Mouse (Mus musculus) spleen, adult 2 months (tissue): ENCODE measurements around the gene Tmco4.

Experiments used
- CTCF ChIP-seq: fragments of 200-500 bp; IDR thresholded peaks from 2 replicates; pipeline ENCODE4 v1.5.1; 2011; ENCODE audit warnings: mild to moderate bottlenecking, inconsistent platforms; ENCODE audit not compliant: insufficient read depth, insufficient read length, insufficient replicate concordance; ENCODE audit errors: extremely low read depth
- POLR2A ChIP-seq: fragments of 200-500 bp; IDR thresholded peaks from 2 replicates; pipeline ENCODE4 v1.6.1; 2011; ENCODE audit warnings: low read depth, low read length, inconsistent platforms

DNA sequence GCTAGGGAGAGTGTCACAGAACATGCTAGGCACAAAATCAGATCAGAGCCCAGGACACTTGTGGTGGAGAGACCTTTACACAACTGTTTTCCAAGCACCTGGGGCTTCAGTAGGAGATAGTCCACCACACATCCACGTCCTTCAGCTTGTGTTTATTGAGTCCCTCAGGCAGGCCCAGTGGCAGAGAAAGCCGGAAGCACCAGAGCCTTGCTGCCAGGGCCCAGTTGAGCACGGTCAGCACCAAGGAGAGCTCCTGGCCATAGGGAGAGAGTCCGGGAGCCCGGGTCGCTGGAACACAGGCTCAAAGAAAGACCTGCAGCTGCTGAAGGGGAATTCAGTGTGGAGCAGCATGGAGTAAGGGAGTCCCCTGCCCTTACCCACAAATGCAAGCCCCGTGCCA is 86.9 kb downstream of the Tmco4 start:
- no peak for TF ChIP-seq CTCF
- TF ChIP-seq POLR2A = no peak
